21 mouse cellular contexts compared by ENCODE assay signal in genomic region chr12:52012159-52012558, GRCm38 (mm10). TPM values are rescaled to one million over a fixed set of nuclear protein-coding genes. Genes with fewer than 3 reads are reported as not detected.
"Had no signal": no experiment of that assay in that cellular context is flagged by ENCODE, and none has a peak within 500 bp of the region (broad histone marks: within the 10 kb centered on the region; RNA-seq: fewer than 3 reads in every experiment).

No protein-coding gene starts in this region.

- ATAC-seq: liver, postnatal 0 days; lung, postnatal 0 days had no signal

- H3K4me3 ChIP-seq: liver, embryonic 15.5 days; lung, embryonic 15.5 days; megakaryocyte, embryonic 14.5 days; neural tube, embryonic 12.5 days; stomach, embryonic 15.5 days had no signal

- H3K9me3 ChIP-seq: liver, embryonic 15.5 days; lung, embryonic 15.5 days; neural tube, embryonic 12.5 days; stomach, embryonic 15.5 days had no signal

- H3K27me3 ChIP-seq: liver, embryonic 15.5 days; lung, embryonic 15.5 days; megakaryocyte, embryonic 14.5 days; neural tube, embryonic 12.5 days; stomach, embryonic 15.5 days had no signal

- H3K36me3 ChIP-seq: liver, embryonic 15.5 days; lung, embryonic 15.5 days; neural tube, embryonic 12.5 days; stomach, embryonic 15.5 days had no signal

- H3K4me2 ChIP-seq: liver, embryonic 15.5 days; lung, embryonic 15.5 days; neural tube, embryonic 12.5 days; stomach, embryonic 15.5 days had no signal

- H3K4me1 ChIP-seq: liver, embryonic 15.5 days; neural tube, embryonic 12.5 days had no signal

- H3K27ac ChIP-seq: liver, embryonic 15.5 days; lung, embryonic 15.5 days; macrophage; neural tube, embryonic 12.5 days; stomach, embryonic 15.5 days; stomach, postnatal 0 days had no signal

- DNase-seq: liver, postnatal 0 days; lung, adult 2 months; lung, postnatal 14 days; lung, postnatal 36 days; midbrain, embryonic 14.5 days; right cerebral cortex, postnatal 14 days; thymus, adult 2 months; thymus, postnatal 25 days; thymus, postnatal 4 days had no signal

- H3K9ac ChIP-seq: liver, embryonic 15.5 days; liver, postnatal 0 days; lung, embryonic 15.5 days; neural tube, embryonic 12.5 days; stomach, embryonic 15.5 days had no signal

RNA-seq across cellular contexts. Expression of gene Gpr33, which starts 15.7 kb away (rescaled TPM):
- total RNA-seq: megakaryocyte progenitor cell, adult 5-6 weeks; monocyte, adult 5-6 weeks; neutrophil, adult 5-6 weeks had no signal
- polyA plus RNA-seq: liver, embryonic 15.5 days; liver, postnatal 0 days; lung, embryonic 15.5 days; lung, postnatal 0 days; macrophage; midbrain, embryonic 14.5 days; neural tube, embryonic 12.5 days; neural tube, embryonic 14.5 days; stomach, embryonic 15.5 days; stomach, postnatal 0 days had no signal
